Mouse (Mus musculus): Measurements from ENCODE around the gene Epha1. TPM values are rescaled to one million over a fixed set of nuclear protein-coding genes. Genes with fewer than 3 reads are reported as not detected.
A peak's percentile ranks its signal among the peaks of the same experiment; 100 is the strongest.

Epha1 gene
- polyA plus RNA-seq, 1 experiment = 0.46 TPM

GRCm38 (mm10) chr6:42344255-42344654 lies 28.8 kb downstream of the Epha1 start:
- DNase-seq = peak; percentile 21 to 42
- no peak for TF ChIP-seq CTCF (IDR thresholded peaks at IDR 0.05; ENCODE audit: borderline replicate concordance, insufficient read depth, low read depth, low read length)
- TF ChIP-seq POLR2A (IDR thresholded peaks at IDR 0.05; ENCODE audit: borderline replicate concordance, insufficient read depth, low read length) = no peak
- peaks cover 32% of the 10 kb centered on the region for H3K4me1 ChIP-seq (ENCODE audit: control insufficient read depth, insufficient read depth, low read length)
- H3K4me3 ChIP-seq (replicated peaks; ENCODE audit: insufficient read depth, low read depth, low read length) = no peak overlapping the region
- no peaks in the 10 kb centered on the region for H3K27me3 ChIP-seq (ENCODE audit: control insufficient read depth, insufficient read depth, low read length)
- WGBS = 73% methylated on average over 1 of the region's 1 CpGs
- peak overlapping the region; percentile 84 for H3K27ac ChIP-seq (ENCODE audit: insufficient read depth, low read length)

- DNase-seq = peak; percentile 89 to 96
- TF ChIP-seq POLR2A (IDR thresholded peaks at IDR 0.05; ENCODE audit: borderline replicate concordance, insufficient read depth, low read length) (peak; percentile 40; the same call in 1 of the 2 replicates), CTCF (IDR thresholded peaks at IDR 0.05; ENCODE audit: borderline replicate concordance, insufficient read depth, low read depth, low read length) (no peak)
- Histone ChIP-seq H3K4me3 (replicated peaks; ENCODE audit: insufficient read depth, low read depth, low read length) (no peak overlapping the region), H3K27me3 (ENCODE audit: control insufficient read depth, insufficient read depth, low read length) (no peaks in the 10 kb centered on the region), H3K27ac (ENCODE audit: insufficient read depth, low read length) (peak overlapping the region; percentile 84), H3K4me1 (ENCODE audit: control insufficient read depth, insufficient read depth, low read length) (peaks cover 32% of the 10 kb centered on the region)
- WGBS = 12% methylated on average over 9 of the region's 9 CpGs
These were observed 29.5 kb downstream of the Epha1 start for GRCm38 (mm10) chr6:42343361-42344120.

GRCm38 (mm10) chr6:42342171-42342570 lies 30.9 kb downstream of the Epha1 start:
- TF ChIP-seq POLR2A (IDR thresholded peaks at IDR 0.05; ENCODE audit: borderline replicate concordance, insufficient read depth, low read length) (no peak), CTCF (IDR thresholded peaks at IDR 0.05; ENCODE audit: borderline replicate concordance, insufficient read depth, low read depth, low read length) (no peak)
- no peaks in the 10 kb centered on the region for H3K27me3 ChIP-seq (ENCODE audit: control insufficient read depth, insufficient read depth, low read length)
- no peak for DNase-seq
- 75% methylated on average over 1 of the region's 1 CpGs for WGBS
- peak overlapping the region; percentile 84 for H3K27ac ChIP-seq (ENCODE audit: insufficient read depth, low read length)
- peaks cover 24% of the 10 kb centered on the region for H3K4me1 ChIP-seq (ENCODE audit: control insufficient read depth, insufficient read depth, low read length)
- H3K4me3 ChIP-seq (replicated peaks; ENCODE audit: insufficient read depth, low read depth, low read length) = no peak overlapping the region

- Histone ChIP-seq H3K4me1 (ENCODE audit: control insufficient read depth, insufficient read depth, low read length) (peaks cover 24% of the 10 kb centered on the region), H3K27me3 (ENCODE audit: control insufficient read depth, insufficient read depth, low read length) (no peaks in the 10 kb centered on the region), H3K4me3 (replicated peaks; ENCODE audit: insufficient read depth, low read depth, low read length) (no peak overlapping the region), H3K27ac (ENCODE audit: insufficient read depth, low read length) (no peak overlapping the region)
- TF ChIP-seq CTCF (IDR thresholded peaks at IDR 0.05; ENCODE audit: borderline replicate concordance, insufficient read depth, low read depth, low read length) (no peak), POLR2A (IDR thresholded peaks at IDR 0.05; ENCODE audit: borderline replicate concordance, insufficient read depth, low read length) (no peak)
- 58% methylated on average over 5 of the region's 5 CpGs for WGBS
- no peak for DNase-seq
These were observed 33.1 kb downstream of the Epha1 start for GRCm38 (mm10) chr6:42339981-42340380.

- Histone ChIP-seq H3K4me3 (replicated peaks; ENCODE audit: insufficient read depth, low read depth, low read length) (no peak overlapping the region), H3K27me3 (ENCODE audit: control insufficient read depth, insufficient read depth, low read length) (no peaks in the 10 kb centered on the region), H3K4me1 (ENCODE audit: control insufficient read depth, insufficient read depth, low read length) (peaks cover 17% of the 10 kb centered on the region), H3K27ac (ENCODE audit: insufficient read depth, low read length) (no peak overlapping the region)
- no peak for DNase-seq
- no peak for TF ChIP-seq POLR2A (IDR thresholded peaks at IDR 0.05; ENCODE audit: borderline replicate concordance, insufficient read depth, low read length)
- no peak for TF ChIP-seq CTCF (IDR thresholded peaks at IDR 0.05; ENCODE audit: borderline replicate concordance, insufficient read depth, low read depth, low read length)
- WGBS = 95% methylated on average over 2 of the region's 2 CpGs
These were observed 33.9 kb downstream of the Epha1 start for GRCm38 (mm10) chr6:42339189-42339588.

- H3K4me3 ChIP-seq (replicated peaks; ENCODE audit: insufficient read depth, low read depth, low read length) = no peak overlapping the region
- DNase-seq = no peak
- WGBS = 93% methylated on average over 3 of the region's 3 CpGs
- TF ChIP-seq CTCF (IDR thresholded peaks at IDR 0.05; ENCODE audit: borderline replicate concordance, insufficient read depth, low read depth, low read length) (no peak), POLR2A (IDR thresholded peaks at IDR 0.05; ENCODE audit: borderline replicate concordance, insufficient read depth, low read length) (no peak)
- no peak overlapping the region for H3K27ac ChIP-seq (ENCODE audit: insufficient read depth, low read length)
- peaks cover 13% of the 10 kb centered on the region for H3K4me1 ChIP-seq (ENCODE audit: control insufficient read depth, insufficient read depth, low read length)
- no peaks in the 10 kb centered on the region for H3K27me3 ChIP-seq (ENCODE audit: control insufficient read depth, insufficient read depth, low read length)
These were observed 42.1 kb downstream of the Epha1 start for GRCm38 (mm10) chr6:42330946-42331345.

GRCm38 (mm10) chr6:42330216-42330615 lies 42.9 kb downstream of the Epha1 start:
- TF ChIP-seq POLR2A (IDR thresholded peaks at IDR 0.05; ENCODE audit: borderline replicate concordance, insufficient read depth, low read length) = no peak; the same call in 1 of the 2 replicates
- no peak for TF ChIP-seq CTCF (IDR thresholded peaks at IDR 0.05; ENCODE audit: borderline replicate concordance, insufficient read depth, low read depth, low read length)
- WGBS = 28% methylated on average over 3 of the region's 3 CpGs
- peaks cover 15% of the 10 kb centered on the region for H3K4me1 ChIP-seq (ENCODE audit: control insufficient read depth, insufficient read depth, low read length)
- no peaks in the 10 kb centered on the region for H3K27me3 ChIP-seq (ENCODE audit: control insufficient read depth, insufficient read depth, low read length)
- H3K4me3 ChIP-seq (replicated peaks; ENCODE audit: insufficient read depth, low read depth, low read length) = no peak overlapping the region
- DNase-seq = peak; percentile 57 to 80
- H3K27ac ChIP-seq (ENCODE audit: insufficient read depth, low read length) = peak overlapping the region; percentile 68

GRCm38 (mm10) chr6:42328757-42329156 lies 44.3 kb downstream of the Epha1 start:
- TF ChIP-seq CTCF (IDR thresholded peaks at IDR 0.05; ENCODE audit: borderline replicate concordance, insufficient read depth, low read depth, low read length) = no peak
- no peak for TF ChIP-seq POLR2A (IDR thresholded peaks at IDR 0.05; ENCODE audit: borderline replicate concordance, insufficient read depth, low read length)
- DNase-seq = no peak
- no peaks in the 10 kb centered on the region for H3K27me3 ChIP-seq (ENCODE audit: control insufficient read depth, insufficient read depth, low read length)

More at GRCm38 (mm10) chr6:42328757-42329156, 44.3 kb downstream of the Epha1 start:
- Histone ChIP-seq H3K27ac (ENCODE audit: insufficient read depth, low read length) (no peak overlapping the region), H3K4me3 (replicated peaks; ENCODE audit: insufficient read depth, low read depth, low read length) (no peak overlapping the region), H3K4me1 (ENCODE audit: control insufficient read depth, insufficient read depth, low read length) (peaks cover 15% of the 10 kb centered on the region)
- 75% methylated on average over 3 of the region's 3 CpGs for WGBS

Measured in cerebellum, adult 2 months (tissue).